Mouse (Mus musculus): ENCODE data around the gene Usf1. TPM values are rescaled to one million over a fixed set of nuclear protein-coding genes. Genes with fewer than 3 reads are reported as not detected.

Usf1 gene
- polyA plus RNA-seq (2015; fragmentation: Nextera tagmentation; extraction: Ambion mirVana): 197 and 201 TPM in 2 replicates

- WGBS: under 1% methylated on average over 36 of the region's 36 CpGs
- ATAC-seq: peak; percentile 98
- H3K9me3 ChIP-seq (replicated peaks; ENCODE audit: control insufficient read depth, low read length, poor library complexity, severe bottlenecking): no peaks in the 10 kb centered on the region
These were observed at the start of gene Usf1 for GRCm38 (mm10) chr1:171410947-171411484. TSS of gene Usf1 (plus strand) at chr1:171411313.

GRCm38 (mm10) chr1:171365934-171366333 is 45.2 kb upstream of the Usf1 start:
- no peak for ATAC-seq
- H3K27me3 ChIP-seq (ENCODE audit: control insufficient read depth, insufficient read depth, low read depth, low read length): no peaks in the 10 kb centered on the region
- no peak overlapping the region for H3K9ac ChIP-seq (ENCODE audit: low read depth, low read length)
- H3K4me3 ChIP-seq (ENCODE audit: low read depth, low read length): no peak overlapping the region
- no peak overlapping the region for H3K27ac ChIP-seq (ENCODE audit: low read length)
- WGBS: 69% methylated on average over 7 of the region's 7 CpGs
- H3K4me2 ChIP-seq (ENCODE audit: low read length): no peak overlapping the region
- H3K9me3 ChIP-seq (replicated peaks; ENCODE audit: control insufficient read depth, low read length, poor library complexity, severe bottlenecking): no peaks in the 10 kb centered on the region
- H3K36me3 ChIP-seq (ENCODE audit: control insufficient read depth, insufficient read depth, low read length): no peaks in the 10 kb centered on the region
- H3K4me1 ChIP-seq (ENCODE audit: control insufficient read depth, insufficient read depth, low read length): peaks cover 5% of the 10 kb centered on the region; the same call in 1 of the 2 replicates

More at GRCm38 (mm10) chr1:171410947-171411484, at the start of gene Usf1:
- H3K27me3 ChIP-seq (ENCODE audit: control insufficient read depth, insufficient read depth, low read depth, low read length): peaks cover 17% of the 10 kb centered on the region
- peak within 1 kb of the TSS; percentile 97 for H3K9ac ChIP-seq (ENCODE audit: low read depth, low read length)
- H3K4me2 ChIP-seq (ENCODE audit: low read length): peak within 1 kb of the TSS; percentile 69
- peaks cover 21% of the 10 kb centered on the region for H3K4me1 ChIP-seq (ENCODE audit: control insufficient read depth, insufficient read depth, low read length)
- H3K4me3 ChIP-seq (ENCODE audit: low read depth, low read length): peak within 1 kb of the TSS; percentile 91
- H3K36me3 ChIP-seq (ENCODE audit: control insufficient read depth, insufficient read depth, low read length): peaks cover 7% of the 10 kb centered on the region; the same call in 1 of the 2 replicates
- peak within 1 kb of the TSS; percentile 96 for H3K27ac ChIP-seq (ENCODE audit: low read length)

GRCm38 (mm10) chr1:171369845-171370556 is 41.1 kb upstream of the Usf1 start, which contains the start of gene Nectin4:
TSS of gene Nectin4 (plus strand) at chr1:171370099.
- Histone ChIP-seq H3K36me3 (ENCODE audit: control insufficient read depth, insufficient read depth, low read length) (no peaks in the 10 kb centered on the region), H3K27me3 (ENCODE audit: control insufficient read depth, insufficient read depth, low read depth, low read length) (no peaks in the 10 kb centered on the region), H3K9ac (ENCODE audit: low read depth, low read length) (no peak within 1 kb of the TSS), H3K4me2 (ENCODE audit: low read length) (no peak within 1 kb of the TSS), H3K4me3 (ENCODE audit: low read depth, low read length) (no peak within 1 kb of the TSS), H3K27ac (ENCODE audit: low read length) (no peak within 1 kb of the TSS), H3K4me1 (ENCODE audit: control insufficient read depth, insufficient read depth, low read length) (no peaks in the 10 kb centered on the region), H3K9me3 (replicated peaks; ENCODE audit: control insufficient read depth, low read length, poor library complexity, severe bottlenecking) (no peaks in the 10 kb centered on the region)
- WGBS: 40% methylated on average over 20 of the region's 20 CpGs
- no peak for ATAC-seq

- no peaks in the 10 kb centered on the region for H3K27me3 ChIP-seq (ENCODE audit: control insufficient read depth, insufficient read depth, low read depth, low read length)
- ATAC-seq: no peak
- WGBS: 45% methylated on average over 3 of the region's 3 CpGs
These were observed 38.2 kb upstream of the Usf1 start for GRCm38 (mm10) chr1:171372880-171373279.

DNA sequence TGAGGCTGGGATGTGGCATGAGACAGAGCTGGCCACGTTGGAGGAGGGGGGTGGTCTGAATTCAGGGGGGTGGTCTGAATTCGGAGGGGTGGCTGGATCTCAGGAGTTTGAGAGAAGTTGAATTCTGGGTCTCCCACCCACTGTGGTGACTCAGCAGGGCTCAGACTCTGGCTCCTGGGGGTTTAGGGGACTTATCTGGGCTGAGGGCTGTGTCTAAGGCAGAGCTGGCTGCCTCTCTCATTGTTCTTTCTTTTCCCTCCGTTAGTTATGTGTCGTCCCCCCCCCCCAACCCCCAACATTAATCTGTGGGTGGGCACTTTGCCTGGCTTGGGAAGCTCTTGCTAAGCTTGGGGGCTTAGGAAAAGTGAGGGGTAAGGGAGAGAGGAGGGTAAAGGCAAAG is 37.2 kb upstream of the Usf1 start:
- 0% methylated on average over 3 of the region's 4 CpGs for WGBS
- no peak overlapping the region for H3K4me3 ChIP-seq (ENCODE audit: low read depth, low read length)
- H3K27ac ChIP-seq (ENCODE audit: low read length): no peak overlapping the region
- no peak overlapping the region for H3K4me2 ChIP-seq (ENCODE audit: low read length)
- no peaks in the 10 kb centered on the region for H3K9me3 ChIP-seq (replicated peaks; ENCODE audit: control insufficient read depth, low read length, poor library complexity, severe bottlenecking)
- H3K36me3 ChIP-seq (ENCODE audit: control insufficient read depth, insufficient read depth, low read length): no peaks in the 10 kb centered on the region
- no peak overlapping the region for H3K9ac ChIP-seq (ENCODE audit: low read depth, low read length)
- H3K4me1 ChIP-seq (ENCODE audit: control insufficient read depth, insufficient read depth, low read length): no peaks in the 10 kb centered on the region
- ATAC-seq: no peak
- no peaks in the 10 kb centered on the region for H3K27me3 ChIP-seq (ENCODE audit: control insufficient read depth, insufficient read depth, low read depth, low read length)

More at GRCm38 (mm10) chr1:171372880-171373279, 38.2 kb upstream of the Usf1 start:
- H3K9ac ChIP-seq (ENCODE audit: low read depth, low read length): no peak overlapping the region
- H3K36me3 ChIP-seq (ENCODE audit: control insufficient read depth, insufficient read depth, low read length): no peaks in the 10 kb centered on the region
- H3K4me2 ChIP-seq (ENCODE audit: low read length): no peak overlapping the region
- H3K4me1 ChIP-seq (ENCODE audit: control insufficient read depth, insufficient read depth, low read length): no peaks in the 10 kb centered on the region
- no peak overlapping the region for H3K27ac ChIP-seq (ENCODE audit: low read length)
- no peaks in the 10 kb centered on the region for H3K9me3 ChIP-seq (replicated peaks; ENCODE audit: control insufficient read depth, low read length, poor library complexity, severe bottlenecking)
- no peak overlapping the region for H3K4me3 ChIP-seq (ENCODE audit: low read depth, low read length)

- ATAC-seq: no peak
- H3K36me3 ChIP-seq (ENCODE audit: control insufficient read depth, insufficient read depth, low read length): no peaks in the 10 kb centered on the region
- H3K9ac ChIP-seq (ENCODE audit: low read depth, low read length): no peak overlapping the region
- WGBS: 46% methylated on average over 9 of the region's 9 CpGs
- H3K4me2 ChIP-seq (ENCODE audit: low read length): no peak overlapping the region
- H3K9me3 ChIP-seq (replicated peaks; ENCODE audit: control insufficient read depth, low read length, poor library complexity, severe bottlenecking): no peaks in the 10 kb centered on the region
- no peak overlapping the region for H3K4me3 ChIP-seq (ENCODE audit: low read depth, low read length)
- no peak overlapping the region for H3K27ac ChIP-seq (ENCODE audit: low read length)
- no peaks in the 10 kb centered on the region for H3K4me1 ChIP-seq (ENCODE audit: control insufficient read depth, insufficient read depth, low read length)
- no peaks in the 10 kb centered on the region for H3K27me3 ChIP-seq (ENCODE audit: control insufficient read depth, insufficient read depth, low read depth, low read length)
These were observed 35.4 kb upstream of the Usf1 start for GRCm38 (mm10) chr1:171375646-171376097.

- H3K4me2 ChIP-seq (ENCODE audit: low read length): no peak overlapping the region
- H3K27me3 ChIP-seq (ENCODE audit: control insufficient read depth, insufficient read depth, low read depth, low read length): no peaks in the 10 kb centered on the region
- 93% methylated on average over 6 of the region's 6 CpGs for WGBS
- no peaks in the 10 kb centered on the region for H3K9me3 ChIP-seq (replicated peaks; ENCODE audit: control insufficient read depth, low read length, poor library complexity, severe bottlenecking)
- peaks cover 3% of the 10 kb centered on the region; the same call in 1 of the 2 replicates for H3K4me1 ChIP-seq (ENCODE audit: control insufficient read depth, insufficient read depth, low read length)
- no peak overlapping the region for H3K27ac ChIP-seq (ENCODE audit: low read length)
- no peak overlapping the region for H3K9ac ChIP-seq (ENCODE audit: low read depth, low read length)
- no peak for ATAC-seq
- H3K36me3 ChIP-seq (ENCODE audit: control insufficient read depth, insufficient read depth, low read length): no peaks in the 10 kb centered on the region
- no peak overlapping the region for H3K4me3 ChIP-seq (ENCODE audit: low read depth, low read length)
These were observed 32.8 kb upstream of the Usf1 start for GRCm38 (mm10) chr1:171378298-171378697.

DNA sequence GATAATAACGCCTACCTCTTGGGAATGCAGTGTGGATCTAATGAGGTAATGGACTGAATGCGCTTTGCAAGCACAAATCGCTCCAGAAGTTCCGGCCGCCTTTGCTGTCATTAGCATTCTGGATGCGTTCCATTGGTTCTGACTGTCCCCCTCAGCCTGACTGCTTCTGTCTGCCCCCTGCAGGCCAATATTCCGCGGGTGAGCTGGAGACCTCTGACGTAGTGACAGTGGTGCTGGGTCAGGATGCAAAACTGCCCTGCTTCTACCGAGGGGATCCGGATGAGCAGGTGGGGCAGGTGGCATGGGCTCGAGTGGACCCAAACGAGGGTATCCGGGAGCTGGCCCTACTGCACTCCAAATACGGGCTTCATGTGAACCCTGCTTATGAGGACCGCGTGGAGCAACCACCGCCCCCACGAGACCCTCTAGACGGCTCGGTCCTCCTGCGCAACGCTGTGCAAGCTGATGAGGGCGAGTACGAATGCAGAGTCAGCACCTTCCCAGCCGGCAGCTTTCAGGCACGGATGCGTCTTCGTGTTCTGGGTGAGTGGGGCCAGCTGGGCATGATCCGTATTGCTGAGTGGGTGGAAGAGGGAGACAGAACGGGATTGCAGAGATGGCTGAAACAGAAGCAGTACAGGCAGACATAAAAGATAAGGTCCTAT is 31.0 kb upstream of the Usf1 start:
- Histone ChIP-seq H3K9me3 (replicated peaks; ENCODE audit: control insufficient read depth, low read length, poor library complexity, severe bottlenecking) (no peaks in the 10 kb centered on the region), H3K27ac (ENCODE audit: low read length) (no peak overlapping the region), H3K27me3 (ENCODE audit: control insufficient read depth, insufficient read depth, low read depth, low read length) (no peaks in the 10 kb centered on the region), H3K4me1 (ENCODE audit: control insufficient read depth, insufficient read depth, low read length) (peaks cover 3% of the 10 kb centered on the region; the same call in 1 of the 2 replicates), H3K4me2 (ENCODE audit: low read length) (peak overlapping the region; percentile 67), H3K4me3 (ENCODE audit: low read depth, low read length) (peak overlapping the region; percentile 43), H3K36me3 (ENCODE audit: control insufficient read depth, insufficient read depth, low read length) (no peaks in the 10 kb centered on the region), H3K9ac (ENCODE audit: low read depth, low read length) (peak overlapping the region; percentile 61)
- 3% methylated on average over 31 of the region's 31 CpGs for WGBS
- peak; percentile 86 for ATAC-seq

Measured in midbrain, embryonic 16.5 days (tissue).